Mouse (Mus musculus) small intestine, adult 2 months (tissue): ENCODE measurements around the gene Rnf13.
"Not testable (repeated sequence)": the region's sequence is repeated elsewhere in the genome, so short reads cannot be mapped to it uniquely, and the experiment has no call there.

Experiments
- CTCF ChIP-seq: fragments of 200-500 bp; IDR thresholded peaks from 2 replicates; pipeline ENCODE4 v1.5.1; 2012; ENCODE audit warnings: low read depth, mild to moderate bottlenecking, control low read depth, inconsistent platforms, low read length, moderate library complexity, mixed read lengths; ENCODE audit not compliant: insufficient replicate concordance, insufficient read length; ENCODE audit errors: extremely low read depth
- POLR2A ChIP-seq: fragments of 200-500 bp; IDR thresholded peaks from 2 replicates; pipeline ENCODE4 v1.6.1; 2012; ENCODE audit warnings: low read depth, mild to moderate bottlenecking, control low read depth, inconsistent platforms, low read length, moderate library complexity

- TF ChIP-seq CTCF, POLR2A: not testable (repeated sequence)
Measured at GRCm38 (mm10) chr3:57795071-57795470, 59.2 kb downstream of the Rnf13 start.
